Comparison of ENCODE assay signal across 8 mouse cellular contexts in the genomic region with DNA sequence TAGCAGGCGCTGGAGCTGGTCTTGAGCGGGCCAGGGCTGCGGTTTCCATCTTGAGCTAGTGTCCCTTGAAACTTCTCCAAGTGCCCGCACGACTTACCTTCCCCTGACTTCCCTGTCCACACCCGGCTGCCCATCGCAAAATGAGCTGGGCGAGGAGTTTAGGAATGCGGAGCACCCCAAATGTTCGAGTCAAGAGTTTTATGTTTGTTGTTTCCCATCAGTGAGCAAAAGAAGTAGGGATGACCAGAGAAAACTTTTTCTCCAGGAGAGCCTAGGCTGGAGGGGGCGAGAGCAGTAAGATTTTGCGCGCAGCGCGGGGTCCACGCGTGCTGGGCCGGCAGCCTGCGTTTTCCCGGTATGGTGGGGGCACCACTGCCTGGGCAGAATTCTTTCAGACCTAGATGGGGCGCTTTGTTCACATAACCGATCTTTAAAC. TPM values are rescaled to one million over a fixed set of nuclear protein-coding genes. Genes with fewer than 3 reads are reported as not detected.
DNase-seq lines count a peak whose midpoint lies in the region; ATAC-seq and TF ChIP-seq lines count a peak whose summit lies in the region.

No protein-coding gene starts in this region.

- no peak for ATAC-seq in hindbrain, embryonic 15.5 days (ENCODE audit: low FRiP score, low read depth)
- ATAC-seq in liver, embryonic 11.5 days (replicated peaks; ENCODE audit: low FRiP score): no peak; the same call in none of the 2 replicates

- H3ac ChIP-seq in myocyte (ENCODE audit: control insufficient read depth, insufficient read length): peak overlapping the region; percentile 78

- H3K27me3 ChIP-seq in hindbrain, embryonic 15.5 days: peaks cover 6% of the 10 kb centered on the region; the same call in 1 of the 2 replicates
- no peaks in the 10 kb centered on the region for H3K27me3 ChIP-seq in liver, embryonic 11.5 days (replicated peaks; ENCODE audit: control insufficient read depth, insufficient read depth, low read length)
- H3K27me3 ChIP-seq in myocyte (ENCODE audit: control insufficient read depth, insufficient read depth, insufficient read length): no peaks in the 10 kb centered on the region

- under 1% methylated on average over 22 of the region's 22 CpGs for WGBS in hindbrain, embryonic 15.5 days
- under 1% methylated on average over 22 of the region's 22 CpGs for WGBS in liver, embryonic 11.5 days

- peak overlapping the region; percentile 65 for H3K4me3 ChIP-seq in hindbrain, embryonic 15.5 days
- peak overlapping the region; percentile 91 for H3K4me3 ChIP-seq in liver, embryonic 11.5 days (ENCODE audit: low read depth, low read length)
- H3K4me3 ChIP-seq in myocyte: peak overlapping the region; percentile 100

- peaks cover 37% of the 10 kb centered on the region for H3K4me1 ChIP-seq in hindbrain, embryonic 15.5 days (replicated peaks)
- H3K4me1 ChIP-seq in liver, embryonic 11.5 days (replicated peaks; ENCODE audit: control insufficient read depth, insufficient read depth, low read length): peaks cover 30% of the 10 kb centered on the region

- H3K79me2 ChIP-seq in myocyte (ENCODE audit: control insufficient read depth, insufficient read depth): peaks cover 29% of the 10 kb centered on the region

- peak overlapping the region; percentile 87 for H3K27ac ChIP-seq in hindbrain, embryonic 15.5 days (replicated peaks)
- H3K27ac ChIP-seq in liver, embryonic 11.5 days (ENCODE audit: low read depth, low read length): peak overlapping the region; percentile 99

- H3K36me3 ChIP-seq in hindbrain, embryonic 15.5 days: no peaks in the 10 kb centered on the region
- H3K36me3 ChIP-seq in liver, embryonic 11.5 days (ENCODE audit: control insufficient read depth, insufficient read depth, low read length): peaks cover 10% of the 10 kb centered on the region; the same call in 1 of the 2 replicates
- H3K36me3 ChIP-seq in myocyte (ENCODE audit: control insufficient read depth, insufficient read depth): peaks cover 4% of the 10 kb centered on the region

- DNase-seq in left cerebral cortex, postnatal 4 days: peak; percentile 45
- DNase-seq in left cerebral cortex, adult 11 months (ENCODE audit: low spot score): no peak
- DNase-seq in gastrocnemius, adult 8-10 months (ENCODE audit: low spot score in 2 of 2): peak; percentile 43 to 50
- DNase-seq in liver, embryonic 11.5 days (ENCODE audit: low spot score): peak; percentile 75
- DNase-seq in thymus, postnatal 36 days: peak; percentile 69 to 70
- DNase-seq in left cerebral cortex, adult 8-10 months (ENCODE audit: low spot score in 2 of 2): no peak

- intact Hi-C loops in left cerebral cortex, postnatal 4 days (cut with DNase I): no loop called here

- H3K9me3 ChIP-seq in hindbrain, embryonic 15.5 days: no peaks in the 10 kb centered on the region
- no peaks in the 10 kb centered on the region for H3K9me3 ChIP-seq in liver, embryonic 11.5 days (ENCODE audit: control insufficient read depth, low read length)

- H3K9ac ChIP-seq in hindbrain, embryonic 15.5 days: peak overlapping the region; percentile 78
- H3K9ac ChIP-seq in liver, embryonic 11.5 days (ENCODE audit: low read depth, low read length): peak overlapping the region; percentile 99

- H3K4me2 ChIP-seq in hindbrain, embryonic 15.5 days: peak overlapping the region; percentile 90
- peak overlapping the region; percentile 81 for H3K4me2 ChIP-seq in liver, embryonic 11.5 days
- peak overlapping the region; percentile 100 for H3K4me2 ChIP-seq in myocyte (ENCODE audit: low read depth)

- TF ChIP-seq POLR2A in myocyte (IDR thresholded peaks at IDR 0.05; ENCODE audit: insufficient read length, low read depth): peak; percentile 20

TF ChIP-seq in myocyte, 11 proteins besides CTCF, POLR2A, EP300 and RAD21:
- TF ChIP-seq SRF (IDR thresholded peaks at IDR 0.05; ENCODE audit: control insufficient read depth, insufficient read length, low read depth): no peak
- no peak for TF ChIP-seq REST (IDR thresholded peaks at IDR 0.05; ENCODE audit: insufficient read depth, insufficient read length)
- TF ChIP-seq POLR2AphosphoS2 (IDR thresholded peaks at IDR 0.05; ENCODE audit: insufficient read length, low read depth): no peak
- TF ChIP-seq MAX (IDR thresholded peaks at IDR 0.05; ENCODE audit: low read depth): no peak
- no peak for TF ChIP-seq TCF3 (IDR thresholded peaks at IDR 0.05; ENCODE audit: insufficient read length, low read depth)
- TF ChIP-seq MYOD1 (IDR thresholded peaks at IDR 0.05; ENCODE audit: control insufficient read depth in 1 of 3, insufficient read length in 2 of 3, low read depth in 2 of 3): no peak
- no peak for TF ChIP-seq USF1 (IDR thresholded peaks at IDR 0.05; ENCODE audit: low read depth)
- TF ChIP-seq E2F4 (IDR thresholded peaks at IDR 0.05; ENCODE audit: insufficient read depth): no peak
- no peak for TF ChIP-seq MYOG (IDR thresholded peaks at IDR 0.05; ENCODE audit: control insufficient read depth in 1 of 3, insufficient read depth in 1 of 3, insufficient read length in 2 of 3, low read depth in 2 of 3)
- no peak for TF ChIP-seq TCF12 (IDR thresholded peaks at IDR 0.05; ENCODE audit: insufficient read depth, poor library complexity, severe bottlenecking)
- TF ChIP-seq CEBPB (IDR thresholded peaks at IDR 0.05; ENCODE audit: insufficient read depth, poor library complexity, severe bottlenecking): no peak
TF ChIP-seq in myocyte: peak in this region for 0.

RNA-seq across cellular contexts. Expression of a gene that starts 0.8 kb away (rescaled TPM):
- 10 to 100 TPM; 47.2 to 54.4 TPM for total RNA-seq in left cerebral cortex, postnatal 4 days (2021)
- total RNA-seq in gastrocnemius, adult 8-10 months (2022): 10 to 100 TPM; 25.2 to 28.9 (median 27.2) TPM
- polyA plus RNA-seq in hindbrain, embryonic 15.5 days (2015; fragmentation: Nextera tagmentation; extraction: Ambion mirVana): 46.1 and 55.4 TPM in 2 replicates
- 69.6 and 72.7 TPM in 2 replicates for polyA plus RNA-seq in liver, embryonic 11.5 days (2014; fragmentation: Nextera tagmentation; extraction: Ambion mirVana)
- polyA plus RNA-seq in myocyte (2012; fragmentation: generic; extraction: Trizol): 35.7 TPM
- total RNA-seq in left cerebral cortex, adult 8-10 months (2022): 10 to 100 TPM; 26.7 to 46.5 (median 33.3) TPM

Comparison
In these comparisons a context has a peak if more than half of its experiments do, and no peak if none do; other contexts are left out.
1. DNase-seq: peak in left cerebral cortex, postnatal 4 days (single experiment), gastrocnemius, adult 8-10 months (2 of 2), liver, embryonic 11.5 days (single experiment) and thymus, postnatal 36 days (2 of 2); none in left cerebral cortex, adult 11 months (single experiment) and left cerebral cortex, adult 8-10 months (0 of 2).
2. Peak in every context shown above with its lines, with median percentiles within 50 percentile points of each other: H3K4me2 ChIP-seq and H3K4me3 ChIP-seq.